In the genomic region with DNA sequence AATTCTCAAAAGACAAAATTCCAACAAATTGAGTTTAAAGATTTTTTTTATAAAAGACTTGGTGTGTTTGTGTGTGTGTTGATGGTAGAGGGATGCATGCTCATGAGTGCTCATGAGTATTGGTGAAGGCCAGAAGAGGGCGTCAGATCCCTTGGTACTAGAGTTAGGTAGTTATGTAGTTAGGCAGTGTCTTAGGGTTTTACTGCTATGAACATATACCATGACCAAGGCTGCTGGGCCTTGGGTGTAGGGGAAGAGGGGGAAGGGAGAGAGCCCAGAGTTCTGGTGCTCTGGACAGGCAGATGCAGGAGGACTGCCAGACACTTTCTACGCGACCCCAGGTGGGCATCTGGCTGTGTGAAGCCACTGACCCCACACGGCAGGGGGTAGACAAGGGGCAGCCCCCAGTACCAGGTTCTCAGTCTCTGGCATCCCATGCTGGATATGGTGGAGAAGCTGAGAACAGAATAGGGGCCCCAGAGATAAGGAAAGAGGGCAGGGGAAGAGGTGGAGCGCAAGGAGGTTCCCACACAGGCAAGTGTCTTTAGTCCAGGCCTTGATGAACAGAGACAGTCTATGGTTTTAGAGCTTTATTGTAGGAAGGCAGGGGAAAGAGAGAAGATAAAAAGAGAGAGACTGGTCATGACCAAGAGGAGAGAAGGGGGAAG, we compare ENCODE assay signal across 21 mouse cellular contexts. TPM values are rescaled to one million over a fixed set of nuclear protein-coding genes. Genes with fewer than 3 reads are reported as not detected.
A peak's percentile ranks its signal among the peaks of the same experiment; 100 is the strongest.
DNase-seq lines count a peak whose midpoint lies in the region; ATAC-seq and TF ChIP-seq lines count a peak whose summit lies in the region.
"Had no signal": no experiment of that assay in that cellular context is flagged by ENCODE, and none has a peak within 500 bp of the region (broad histone marks: within the 10 kb centered on the region; RNA-seq: fewer than 3 reads in every experiment).

No protein-coding gene starts in this region.

- H3K27me3 ChIP-seq in liver, embryonic 15.5 days, result no peaks in the 10 kb centered on the region
- H3K27me3 ChIP-seq in forebrain, postnatal 0 days (ENCODE audit: insufficient read depth, low read length), result no peaks in the 10 kb centered on the region
- H3K27me3 ChIP-seq: embryonic facial prominence, embryonic 12.5 days; heart, embryonic 15.5 days had no signal

- no peaks in the 10 kb centered on the region for H3K36me3 ChIP-seq in liver, embryonic 15.5 days (replicated peaks)
- no peaks in the 10 kb centered on the region for H3K36me3 ChIP-seq in forebrain, postnatal 0 days (ENCODE audit: insufficient read depth)
- H3K36me3 ChIP-seq: embryonic facial prominence, embryonic 12.5 days; heart, embryonic 15.5 days; hindbrain, embryonic 10.5 days had no signal

- H3K9me3 ChIP-seq in liver, embryonic 15.5 days (replicated peaks), result no peaks in the 10 kb centered on the region
- H3K9me3 ChIP-seq in forebrain, postnatal 0 days (ENCODE audit: low read length), result no peaks in the 10 kb centered on the region
- H3K9me3 ChIP-seq: embryonic facial prominence, embryonic 12.5 days; heart, embryonic 15.5 days; hindbrain, embryonic 10.5 days; megakaryocyte, embryonic 14.5 days had no signal

- no peak overlapping the region for H3K4me2 ChIP-seq in liver, embryonic 15.5 days
- no peak overlapping the region for H3K4me2 ChIP-seq in forebrain, postnatal 0 days (ENCODE audit: low read depth)
- H3K4me2 ChIP-seq: embryonic facial prominence, embryonic 12.5 days; heart, embryonic 15.5 days had no signal

- H3K4me1 ChIP-seq in cortical plate, adult 2 months (ENCODE audit: control insufficient read depth, insufficient read depth, low read length), result no peaks in the 10 kb centered on the region
- peaks cover 4% of the 10 kb centered on the region; the same call in 1 of the 2 replicates for H3K4me1 ChIP-seq in liver, embryonic 15.5 days (replicated peaks)
- no peaks in the 10 kb centered on the region for H3K4me1 ChIP-seq in forebrain, postnatal 0 days (ENCODE audit: insufficient read depth)
- H3K4me1 ChIP-seq: embryonic facial prominence, embryonic 12.5 days; heart, embryonic 15.5 days; hindbrain, embryonic 10.5 days had no signal

- ATAC-seq in liver, embryonic 15.5 days (ENCODE audit: insufficient read depth), result peak; percentile 70; the same call in 1 of the 2 replicates
- ATAC-seq in forebrain, postnatal 0 days, result no peak

- H3K4me3 ChIP-seq in cortical plate, adult 2 months (ENCODE audit: insufficient read depth, low read length), result no peak overlapping the region
- no peak overlapping the region for H3K4me3 ChIP-seq in liver, embryonic 15.5 days (replicated peaks)
- H3K4me3 ChIP-seq in left cerebral cortex, adult 2 months, result no peak overlapping the region
- no peak overlapping the region for H3K4me3 ChIP-seq in forebrain, postnatal 0 days (ENCODE audit: low read depth, low read length)
- H3K4me3 ChIP-seq: embryonic facial prominence, embryonic 12.5 days; heart, embryonic 15.5 days; hindbrain, embryonic 10.5 days; megakaryocyte, embryonic 14.5 days had no signal

- TF ChIP-seq POLR2A in cortical plate, adult 2 months (IDR thresholded peaks at IDR 0.05; ENCODE audit: extremely low read depth, insufficient read depth, low read length), result no peak

- intact Hi-C loops in left cerebral cortex, adult 2 months (cut with DNase I), result loop anchor here (10.0 kb wide), 1 partner anchor 272 kb away; no protein-coding TSS in a partner anchor

- WGBS in liver, embryonic 15.5 days (ENCODE audit: insufficient replicate concordance), result 58% methylated on average over 5 of the region's 5 CpGs
- 79% methylated on average over 5 of the region's 5 CpGs for WGBS in forebrain, postnatal 0 days

- no peak overlapping the region for H3K9ac ChIP-seq in liver, embryonic 15.5 days
- no peak overlapping the region for H3K9ac ChIP-seq in forebrain, postnatal 0 days
- H3K9ac ChIP-seq: embryonic facial prominence, embryonic 12.5 days; heart, embryonic 15.5 days had no signal

- DNase-seq in heart, adult 11 months, result peak; percentile 73
- DNase-seq in heart, adult 18-20 months, result no peak
- DNase-seq in 416B (ENCODE audit: low read depth), result peak; percentile 58
- no peak for DNase-seq in left cerebral cortex, adult 2 months (ENCODE audit: extremely low spot score in 1 of 2, low spot score in 2 of 2)
- no peak for DNase-seq in forebrain, postnatal 0 days
- DNase-seq: adrenal gland, adult 8-10 months; kidney, adult 18-20 months; kidney, postnatal 14 days; thymus, postnatal 36 days had no signal

- no peak overlapping the region for H3K27ac ChIP-seq in cortical plate, adult 2 months (ENCODE audit: insufficient read depth, low read length)
- H3K27ac ChIP-seq in liver, embryonic 15.5 days (replicated peaks), result no peak overlapping the region
- no peak overlapping the region for H3K27ac ChIP-seq in left cerebral cortex, adult 2 months
- no peak overlapping the region for H3K27ac ChIP-seq in forebrain, postnatal 0 days (ENCODE audit: low read depth, low read length)
- H3K27ac ChIP-seq: embryonic facial prominence, embryonic 12.5 days; heart, embryonic 15.5 days; hindbrain, embryonic 10.5 days had no signal

- peak; percentile 46 for TF ChIP-seq CTCF in cortical plate, adult 2 months (IDR thresholded peaks at IDR 0.05; ENCODE audit: extremely low read depth, insufficient read depth, low read length)
- TF ChIP-seq CTCF in left cerebral cortex, adult 2 months (IDR thresholded peaks at IDR 0.05), result no peak; the same call in 1 of the 2 replicates
- TF ChIP-seq CTCF in forebrain, postnatal 0 days (IDR thresholded peaks at IDR 0.05; ENCODE audit: low read depth), result no peak

RNA-seq across cellular contexts. Expression of gene Mcm3, which starts 12.5 kb away (rescaled TPM):
- 1 to 10 TPM; 5.5 to 6.3 TPM for total RNA-seq in heart, adult 18-20 months (2021)
- polyA plus RNA-seq in cortical plate, adult 2 months (2012; rRNA removed), result 3.0 and 3.3 TPM in 2 replicates
- polyA plus RNA-seq in liver, embryonic 15.5 days (2015; fragmentation: Nextera tagmentation; extraction: Ambion mirVana), result 135 and 141 TPM in 2 replicates
- total RNA-seq in left cerebral cortex, adult 2 months (2021), result 1 to 10 TPM; 1.9 to 3.4 TPM
- 11.0 and 13.7 TPM in 2 replicates for total RNA-seq in forebrain, postnatal 0 days (2014; rRNA removed)
- polyA plus RNA-seq in forebrain, postnatal 0 days (2015; fragmentation: Nextera tagmentation; extraction: Ambion mirVana), result 11.3 and 12.6 TPM in 2 replicates

RNA-seq across cellular contexts. Expression of gene Il17f, which starts 42.2 kb away (rescaled TPM):
- total RNA-seq in heart, adult 18-20 months (2021), result not detected
- not detected in 2 replicates for polyA plus RNA-seq in cortical plate, adult 2 months (2012; rRNA removed)
- not detected in 2 replicates for polyA plus RNA-seq in liver, embryonic 15.5 days (2015; fragmentation: Nextera tagmentation; extraction: Ambion mirVana)
- total RNA-seq in left cerebral cortex, adult 2 months (2021), result not detected
- total RNA-seq in forebrain, postnatal 0 days (2014; rRNA removed), result not detected in 2 replicates
- polyA plus RNA-seq in forebrain, postnatal 0 days (2015; fragmentation: Nextera tagmentation; extraction: Ambion mirVana), result not detected in 2 replicates
- total RNA-seq: adrenal gland, adult 8-10 months; gastrocnemius, postnatal 4 days; neutrophil, adult 5-6 weeks had no signal
- polyA plus RNA-seq: C2C12; frontal cortex, adult 2 months; heart, embryonic 15.5 days; hindbrain, embryonic 10.5 days; liver, embryonic 16.5 days; spleen, adult 2 months had no signal

RNA-seq across cellular contexts. Expression of gene Paqr8, which starts 57.8 kb away (rescaled TPM):
- 1 to 10 TPM in 1 of 2 experiments, under 1 TPM in 1; 0.79 to 1.4 TPM for total RNA-seq in heart, adult 18-20 months (2021)
- 79.4 and 85.9 TPM in 2 replicates for polyA plus RNA-seq in cortical plate, adult 2 months (2012; rRNA removed)
- 0.25 and 0.33 TPM in 2 replicates for polyA plus RNA-seq in liver, embryonic 15.5 days (2015; fragmentation: Nextera tagmentation; extraction: Ambion mirVana)
- 100 to 1,000 TPM; 128 to 135 TPM for total RNA-seq in left cerebral cortex, adult 2 months (2021)
- 45.5 and 55.9 TPM in 2 replicates for total RNA-seq in forebrain, postnatal 0 days (2014; rRNA removed)
- polyA plus RNA-seq in forebrain, postnatal 0 days (2015; fragmentation: Nextera tagmentation; extraction: Ambion mirVana), result 14.9 and 25.8 TPM in 2 replicates

Comparison
In these comparisons a context has a peak if more than half of its experiments do, and no peak if none do; other contexts are left out.
1. DNase-seq: peak in heart, adult 11 months (single experiment) and 416B (single experiment); none in heart, adult 18-20 months (0 of 2), left cerebral cortex, adult 2 months (0 of 2) and forebrain, postnatal 0 days (single experiment).
2. RNA of gene Paqr8, which starts 57.8 kb away (total RNA-seq): 128 to 135 TPM in left cerebral cortex, adult 2 months and 45.5 to 55.9 TPM in forebrain, postnatal 0 days; 0.79 to 1.4 TPM in heart, adult 18-20 months; every median in the first group is over 10 times any median in the second.